Mouse (Mus musculus): Measurements from ENCODE around the gene Cand1. TPM values are rescaled to one million over a fixed set of nuclear protein-coding genes. Genes with fewer than 3 reads are reported as not detected.

Gene Cand1
- polyA plus RNA-seq, 1 experiment: 30.8 TPM

GRCm38 (mm10) chr10:119231526-119231925 lies 8.3 kb downstream of the Cand1 start:
- Histone ChIP-seq H3K27me3 (ENCODE audit: control insufficient read depth, insufficient read depth, insufficient read length) (no peaks in the 10 kb centered on the region), H3ac (ENCODE audit: control insufficient read depth, insufficient read length) (no peak overlapping the region), H3K4me3 (no peak overlapping the region), H3K36me3 (ENCODE audit: control insufficient read depth, insufficient read depth) (peaks cover 7% of the 10 kb centered on the region), H3K79me2 (ENCODE audit: control insufficient read depth, insufficient read depth) (peaks cover 96% of the 10 kb centered on the region), H3K4me2 (ENCODE audit: low read depth) (no peak overlapping the region)
- TF ChIP-seq USF1 (IDR thresholded peaks at IDR 0.05; ENCODE audit: low read depth): no peak
- TF ChIP-seq POLR2A (IDR thresholded peaks at IDR 0.05; ENCODE audit: insufficient read length, low read depth): no peak
- no peak for TF ChIP-seq MAX (IDR thresholded peaks at IDR 0.05; ENCODE audit: low read depth)
- TF ChIP-seq REST (IDR thresholded peaks at IDR 0.05; ENCODE audit: insufficient read depth, insufficient read length): no peak
- no peak for TF ChIP-seq CEBPB (IDR thresholded peaks at IDR 0.05; ENCODE audit: insufficient read depth, poor library complexity, severe bottlenecking)
- no peak for TF ChIP-seq MYOG (IDR thresholded peaks at IDR 0.05; ENCODE audit: control insufficient read depth in 1 of 3, insufficient read depth in 1 of 3, insufficient read length in 2 of 3, low read depth in 2 of 3)
- no peak for TF ChIP-seq MYOD1 (IDR thresholded peaks at IDR 0.05; ENCODE audit: control insufficient read depth in 1 of 3, insufficient read length in 2 of 3, low read depth in 2 of 3)
- no peak for TF ChIP-seq TCF12 (IDR thresholded peaks at IDR 0.05; ENCODE audit: insufficient read depth, poor library complexity, severe bottlenecking)
- no peak for TF ChIP-seq E2F4 (IDR thresholded peaks at IDR 0.05; ENCODE audit: insufficient read depth)
- no peak for TF ChIP-seq TCF3 (IDR thresholded peaks at IDR 0.05; ENCODE audit: insufficient read length, low read depth)
- TF ChIP-seq POLR2AphosphoS2 (IDR thresholded peaks at IDR 0.05; ENCODE audit: insufficient read length, low read depth): no peak
- TF ChIP-seq SRF (IDR thresholded peaks at IDR 0.05; ENCODE audit: control insufficient read depth, insufficient read length, low read depth): no peak

- Histone ChIP-seq H3K4me2 (ENCODE audit: low read depth) (no peak overlapping the region), H3K36me3 (ENCODE audit: control insufficient read depth, insufficient read depth) (peaks cover 7% of the 10 kb centered on the region), H3K79me2 (ENCODE audit: control insufficient read depth, insufficient read depth) (peaks cover 98% of the 10 kb centered on the region), H3ac (ENCODE audit: control insufficient read depth, insufficient read length) (no peak overlapping the region), H3K4me3 (no peak overlapping the region), H3K27me3 (ENCODE audit: control insufficient read depth, insufficient read depth, insufficient read length) (no peaks in the 10 kb centered on the region)
- TF ChIP-seq CEBPB (IDR thresholded peaks at IDR 0.05; ENCODE audit: insufficient read depth, poor library complexity, severe bottlenecking): no peak
Observed at GRCm38 (mm10) chr10:119230703-119231102, 9.2 kb downstream of the Cand1 start.

GRCm38 (mm10) chr10:119230074-119230669 lies 9.7 kb downstream of the Cand1 start:
- Histone ChIP-seq H3K79me2 (ENCODE audit: control insufficient read depth, insufficient read depth) (peaks cover 96% of the 10 kb centered on the region), H3ac (ENCODE audit: control insufficient read depth, insufficient read length) (no peak overlapping the region), H3K27me3 (ENCODE audit: control insufficient read depth, insufficient read depth, insufficient read length) (no peaks in the 10 kb centered on the region), H3K4me3 (no peak overlapping the region), H3K36me3 (ENCODE audit: control insufficient read depth, insufficient read depth) (peaks cover 7% of the 10 kb centered on the region), H3K4me2 (ENCODE audit: low read depth) (no peak overlapping the region)
- TF ChIP-seq POLR2AphosphoS2 (IDR thresholded peaks at IDR 0.05; ENCODE audit: insufficient read length, low read depth) (no peak), TCF12 (IDR thresholded peaks at IDR 0.05; ENCODE audit: insufficient read depth, poor library complexity, severe bottlenecking) (no peak)

GRCm38 (mm10) chr10:119223686-119224085 lies 16.2 kb downstream of the Cand1 start:
- H3K27me3 ChIP-seq (ENCODE audit: control insufficient read depth, insufficient read depth, insufficient read length): no peaks in the 10 kb centered on the region
- TF ChIP-seq TCF12 (IDR thresholded peaks at IDR 0.05; ENCODE audit: insufficient read depth, poor library complexity, severe bottlenecking): no peak
- no peak for TF ChIP-seq POLR2A (IDR thresholded peaks at IDR 0.05; ENCODE audit: insufficient read length, low read depth)
- no peak for TF ChIP-seq MAX (IDR thresholded peaks at IDR 0.05; ENCODE audit: low read depth)
- no peak for TF ChIP-seq USF1 (IDR thresholded peaks at IDR 0.05; ENCODE audit: low read depth)
- TF ChIP-seq MYOG (IDR thresholded peaks at IDR 0.05; ENCODE audit: control insufficient read depth in 1 of 3, insufficient read depth in 1 of 3, insufficient read length in 2 of 3, low read depth in 2 of 3): no peak
- TF ChIP-seq TCF3 (IDR thresholded peaks at IDR 0.05; ENCODE audit: insufficient read length, low read depth): no peak
- no peak overlapping the region for H3K4me3 ChIP-seq
- H3K36me3 ChIP-seq (ENCODE audit: control insufficient read depth, insufficient read depth): peaks cover 16% of the 10 kb centered on the region
- H3ac ChIP-seq (ENCODE audit: control insufficient read depth, insufficient read length): no peak overlapping the region
- no peak overlapping the region for H3K4me2 ChIP-seq (ENCODE audit: low read depth)
- peaks cover 95% of the 10 kb centered on the region for H3K79me2 ChIP-seq (ENCODE audit: control insufficient read depth, insufficient read depth)

GRCm38 (mm10) chr10:119221631-119222030 lies 18.2 kb downstream of the Cand1 start:
- no peak overlapping the region for H3K4me2 ChIP-seq (ENCODE audit: low read depth)
- H3ac ChIP-seq (ENCODE audit: control insufficient read depth, insufficient read length): no peak overlapping the region
- no peaks in the 10 kb centered on the region for H3K27me3 ChIP-seq (ENCODE audit: control insufficient read depth, insufficient read depth, insufficient read length)
- H3K4me3 ChIP-seq: no peak overlapping the region
- H3K79me2 ChIP-seq (ENCODE audit: control insufficient read depth, insufficient read depth): peaks cover 84% of the 10 kb centered on the region
- H3K36me3 ChIP-seq (ENCODE audit: control insufficient read depth, insufficient read depth): peaks cover 23% of the 10 kb centered on the region
- TF ChIP-seq MYOG (IDR thresholded peaks at IDR 0.05; ENCODE audit: control insufficient read depth in 1 of 3, insufficient read depth in 1 of 3, insufficient read length in 2 of 3, low read depth in 2 of 3): no peak
- TF ChIP-seq E2F4 (IDR thresholded peaks at IDR 0.05; ENCODE audit: insufficient read depth): no peak
- TF ChIP-seq TCF12 (IDR thresholded peaks at IDR 0.05; ENCODE audit: insufficient read depth, poor library complexity, severe bottlenecking): no peak
- no peak for TF ChIP-seq MAX (IDR thresholded peaks at IDR 0.05; ENCODE audit: low read depth)
- no peak for TF ChIP-seq POLR2A (IDR thresholded peaks at IDR 0.05; ENCODE audit: insufficient read length, low read depth)
- TF ChIP-seq REST (IDR thresholded peaks at IDR 0.05; ENCODE audit: insufficient read depth, insufficient read length): no peak
- no peak for TF ChIP-seq MYOD1 (IDR thresholded peaks at IDR 0.05; ENCODE audit: control insufficient read depth in 1 of 3, insufficient read length in 2 of 3, low read depth in 2 of 3)

Measured in myocyte (in vitro differentiated cells).